Mouse (Mus musculus): ENCODE data around the gene Ppfibp1.

GRCm38 (mm10) chr6:146954258-146954657 is 66.0 kb downstream of the Ppfibp1 start, which contains the start of gene 1700034J05Rik:
- TF ChIP-seq CTCF (IDR thresholded peaks at IDR 0.05; ENCODE audit: low read depth, low read length) = no peak
- no peak for TF ChIP-seq POLR2AphosphoS5 (IDR thresholded peaks at IDR 0.05; ENCODE audit: insufficient replicate concordance, low read depth, low read length)
- TF ChIP-seq TAL1 (conservative IDR thresholded peaks at IDR 0.05; ENCODE audit: low read depth, low read length) = no peak

All from G1E (cell line).